In the genomic region with DNA sequence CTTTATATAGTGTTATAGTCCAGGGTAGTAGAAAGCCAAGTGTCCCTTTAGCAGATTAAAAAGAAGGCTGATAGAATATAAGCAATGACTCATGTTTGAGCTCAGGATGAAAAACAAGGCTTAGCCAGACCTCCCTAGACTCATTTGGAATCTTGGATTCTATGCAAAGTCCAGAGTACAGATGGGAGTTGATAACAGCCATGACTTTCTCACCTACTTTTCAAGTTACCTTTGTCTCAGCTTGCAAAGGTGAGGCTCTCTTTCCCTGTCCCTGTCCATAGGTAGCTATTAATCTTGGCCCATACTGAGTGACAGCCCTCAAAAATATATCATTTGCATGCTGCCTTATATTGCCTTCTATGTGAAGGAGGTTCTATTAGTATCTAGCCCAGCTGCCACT, we compare ENCODE assay signal across 19 mouse cellular contexts.
"Had no signal": no experiment of that assay in that cellular context is flagged by ENCODE, and none has a peak within 500 bp of the region (broad histone marks: within the 10 kb centered on the region; RNA-seq: fewer than 3 reads in every experiment).

No protein-coding gene starts in this region.

- H3K4me3 ChIP-seq: layer of hippocampus, adult 2 months; limb, embryonic 10.5 days; limb, embryonic 13.5 days; midbrain, embryonic 12.5 days; myocyte; neural tube, embryonic 13.5 days had no signal

- H3K36me3 ChIP-seq: limb, embryonic 10.5 days; limb, embryonic 13.5 days; midbrain, embryonic 12.5 days; neural tube, embryonic 13.5 days had no signal

- ATAC-seq: liver, postnatal 0 days; lung, postnatal 0 days; midbrain, embryonic 16.5 days had no signal

- DNase-seq: kidney, adult 2 months; kidney, postnatal 25 days; layer of hippocampus, adult 9-11 months; liver; liver, postnatal 0 days; lung, embryonic 14.5 days; right cerebral cortex, postnatal 4 days; thymus, postnatal 25 days had no signal

- H3K4me1 ChIP-seq: limb, embryonic 10.5 days; limb, embryonic 13.5 days; midbrain, embryonic 12.5 days; neural tube, embryonic 13.5 days had no signal

- H3K27ac ChIP-seq: kidney, postnatal 0 days; layer of hippocampus, adult 2 months; limb, embryonic 10.5 days; limb, embryonic 13.5 days; liver, embryonic 14.5 days; macrophage; midbrain, embryonic 12.5 days; neural tube, embryonic 13.5 days had no signal

- H3K4me2 ChIP-seq: limb, embryonic 13.5 days; lung, embryonic 14.5 days; midbrain, embryonic 12.5 days; neural tube, embryonic 13.5 days had no signal

- H3K27me3 ChIP-seq: limb, embryonic 13.5 days; midbrain, embryonic 12.5 days; neural tube, embryonic 13.5 days had no signal

- H3K9me3 ChIP-seq: limb, embryonic 10.5 days; limb, embryonic 13.5 days; midbrain, embryonic 12.5 days; neural tube, embryonic 13.5 days had no signal

- H3K9ac ChIP-seq: limb, embryonic 13.5 days; liver, embryonic 14.5 days; liver, postnatal 0 days; lung, embryonic 14.5 days; midbrain, embryonic 12.5 days; neural tube, embryonic 13.5 days had no signal
